Mouse (Mus musculus): Measurements from ENCODE around the gene Zp3. TPM values are rescaled to one million over a fixed set of nuclear protein-coding genes. Genes with fewer than 3 reads are reported as not detected.
A peak's percentile ranks its signal among the peaks of the same experiment; 100 is the strongest.

Zp3 gene
- total RNA-seq, 2 experiments from 2014 or later: not detected

DNA sequence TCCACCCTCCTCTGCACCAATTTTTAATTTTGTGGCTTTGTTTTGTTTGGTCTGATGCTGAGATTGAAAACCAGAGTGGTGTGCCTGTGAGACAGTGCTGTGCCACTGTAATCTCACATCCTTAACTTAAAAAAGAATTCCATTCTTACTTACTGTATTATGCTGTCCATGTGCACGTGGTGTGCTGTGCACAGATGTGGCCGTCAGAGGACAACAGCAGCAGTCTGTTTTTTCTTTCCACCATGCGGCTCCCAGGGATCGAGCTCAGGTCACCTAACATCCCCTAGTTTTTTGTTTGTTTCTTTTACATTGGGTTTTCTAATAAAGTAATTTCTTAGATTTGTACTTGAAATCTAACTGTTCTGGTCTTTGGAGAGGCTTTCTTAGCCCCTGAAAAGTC is 24.6 kb downstream of the Zp3 start:
- no peak for DNase-seq

DNA sequence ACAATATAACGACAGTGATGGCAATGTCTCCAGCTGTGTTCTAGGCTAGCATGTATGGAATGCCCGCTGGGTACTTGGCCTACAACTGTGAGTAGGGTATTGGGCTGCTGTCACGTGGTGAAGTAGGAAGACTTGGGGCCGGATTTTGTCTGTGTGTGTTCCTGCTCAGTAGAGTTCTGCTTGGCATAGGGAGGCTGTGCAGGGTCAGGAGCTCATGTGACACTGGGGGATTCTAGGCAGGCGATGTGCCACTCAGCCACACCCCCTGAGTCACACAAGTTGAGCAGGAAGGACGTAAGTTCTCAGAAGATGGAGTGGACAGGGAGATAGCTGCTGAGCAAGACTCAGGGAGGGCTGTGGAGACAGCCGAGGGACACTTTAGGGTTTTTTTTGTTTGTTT is 27.8 kb downstream of the Zp3 start:
- DNase-seq: no peak

DNA sequence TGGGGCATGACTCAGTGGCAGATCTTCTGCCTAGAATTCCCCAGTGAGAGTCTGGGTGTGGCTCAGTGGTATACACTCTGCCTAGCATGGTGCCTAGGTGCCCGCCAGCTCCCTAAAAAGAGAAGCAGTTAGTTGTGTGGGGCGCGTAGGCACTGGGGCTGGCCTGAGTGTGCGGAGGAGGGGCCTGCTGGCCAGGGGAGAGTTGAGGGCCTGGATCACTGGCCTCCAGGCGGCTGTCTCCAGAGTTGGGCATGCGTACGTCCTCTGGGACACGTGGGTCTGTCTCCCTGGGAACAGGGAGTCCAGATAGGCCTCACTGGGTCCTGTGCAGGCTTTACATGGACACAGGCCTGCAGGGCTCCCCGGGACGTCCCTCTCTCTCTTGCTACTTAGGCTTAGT is 35.0 kb downstream of the Zp3 start:
- DNase-seq: no peak

GRCm38 (mm10) chr5:136015586-136015985 is 35.7 kb downstream of the Zp3 start:
- DNase-seq: no peak

DNA sequence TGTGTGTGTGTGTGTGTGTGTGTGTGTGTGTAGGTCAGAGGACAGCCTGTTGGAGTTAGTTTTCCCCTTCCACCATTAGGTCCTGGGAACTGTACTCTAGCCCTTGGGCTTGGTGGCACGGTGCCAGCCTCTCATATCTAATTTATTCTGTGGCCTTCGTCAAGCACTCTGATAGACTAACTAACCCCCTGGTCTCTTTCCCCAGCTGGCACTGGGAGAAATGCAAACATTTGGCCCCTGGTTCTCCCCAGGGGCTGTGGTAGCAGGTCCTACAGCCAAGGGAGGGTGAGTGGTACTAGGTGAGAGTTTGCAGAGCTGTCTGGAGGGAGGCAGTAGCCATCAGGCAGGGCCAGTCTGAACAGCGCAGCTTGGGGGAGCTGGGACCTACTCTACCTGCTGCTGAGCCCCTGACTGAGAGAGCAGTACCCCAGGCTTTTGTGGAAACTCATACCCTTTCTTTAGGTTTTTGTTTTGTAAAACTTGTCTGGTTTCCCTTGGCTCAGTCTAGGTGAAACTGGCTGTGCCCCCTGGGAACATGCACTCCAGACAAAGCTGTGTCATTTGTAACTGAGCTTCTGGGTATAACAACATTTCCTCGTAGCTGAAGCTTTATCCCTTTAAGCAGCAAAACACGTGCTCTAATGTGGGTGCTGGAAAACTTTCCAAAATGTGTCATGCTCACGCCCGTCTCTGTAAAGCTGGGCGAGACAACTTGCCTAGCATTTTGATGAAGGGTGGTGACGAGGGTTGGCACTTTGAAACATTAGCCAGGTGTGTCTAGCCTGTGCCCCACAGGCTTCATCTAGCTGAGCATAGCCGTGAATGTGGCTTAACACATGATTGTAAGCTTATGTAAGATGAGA is 36.3 kb downstream of the Zp3 start:
- DNase-seq: no peak

- DNase-seq: peak; percentile 58
These were observed 37.4 kb downstream of the Zp3 start for GRCm38 (mm10) chr5:136017262-136017661.

DNA sequence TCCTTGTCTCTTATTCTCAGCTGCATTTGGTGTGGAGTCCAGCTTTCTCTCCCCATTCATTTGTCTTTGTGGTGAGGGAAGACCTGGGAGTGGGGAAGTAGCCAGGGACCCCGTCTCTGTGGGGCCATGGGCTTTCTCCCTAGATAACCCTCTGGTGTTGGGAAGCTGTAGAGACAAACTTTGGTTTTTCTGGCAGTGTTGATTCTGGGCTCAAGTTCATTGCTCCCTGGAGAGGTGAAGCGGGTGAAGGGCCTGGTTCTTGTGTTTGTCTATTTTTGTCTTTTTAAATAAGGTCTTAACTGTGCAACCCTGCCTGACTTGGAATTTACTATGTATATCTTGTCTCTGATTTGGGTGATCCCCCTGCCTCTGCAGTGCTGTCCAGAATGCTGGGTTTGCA is 38.8 kb downstream of the Zp3 start:
- no peak for DNase-seq

DNA sequence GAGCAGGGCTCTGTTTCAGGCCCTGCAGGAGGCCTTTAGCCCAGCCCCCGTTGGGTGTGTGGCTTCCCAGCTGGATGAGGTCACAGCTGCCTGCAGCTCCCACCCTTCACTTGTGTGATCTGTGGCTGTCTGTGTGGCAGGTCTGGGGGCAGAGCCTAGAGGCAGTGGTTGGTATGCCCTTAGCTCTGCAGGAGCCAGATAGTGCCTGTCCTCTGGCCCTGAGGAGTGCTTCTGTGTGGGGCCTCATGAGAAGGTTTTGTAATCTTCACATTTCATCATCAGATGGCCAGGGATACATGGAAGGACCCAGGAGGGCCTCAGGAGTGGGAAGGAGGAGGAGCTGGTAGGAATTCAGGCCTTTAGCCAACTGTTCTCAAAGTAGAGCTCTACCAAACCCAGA is 40.0 kb downstream of the Zp3 start:
- peak; percentile 42 for DNase-seq

GRCm38 (mm10) chr5:136025712-136026111 is 45.8 kb downstream of the Zp3 start:
- peak; percentile 75 for DNase-seq

- no peak for DNase-seq
These were observed 47.0 kb downstream of the Zp3 start for GRCm38 (mm10) chr5:136026859-136027258.

- no peak for DNase-seq
These were observed 47.9 kb downstream of the Zp3 start for GRCm38 (mm10) chr5:136027612-136028311.

DNA sequence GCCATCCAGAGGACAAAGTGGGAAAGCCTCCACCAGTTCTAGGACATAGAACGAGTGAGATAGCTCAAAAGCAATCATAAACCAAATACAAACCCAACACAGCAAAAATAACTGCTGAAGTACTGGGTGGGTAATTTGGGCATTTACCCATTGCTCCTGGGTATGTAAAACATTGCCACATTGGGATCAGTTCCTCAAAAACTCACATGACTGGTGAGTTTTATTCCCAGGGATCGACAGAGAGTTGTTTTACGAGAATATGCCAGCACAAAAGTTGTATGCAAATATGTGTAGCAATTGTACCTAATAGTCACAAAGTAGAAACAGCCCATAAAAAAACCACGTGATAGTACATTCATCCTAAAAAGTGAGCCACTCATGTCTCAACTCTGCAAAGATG is 55.0 kb downstream of the Zp3 start:
- no peak for DNase-seq

DNA sequence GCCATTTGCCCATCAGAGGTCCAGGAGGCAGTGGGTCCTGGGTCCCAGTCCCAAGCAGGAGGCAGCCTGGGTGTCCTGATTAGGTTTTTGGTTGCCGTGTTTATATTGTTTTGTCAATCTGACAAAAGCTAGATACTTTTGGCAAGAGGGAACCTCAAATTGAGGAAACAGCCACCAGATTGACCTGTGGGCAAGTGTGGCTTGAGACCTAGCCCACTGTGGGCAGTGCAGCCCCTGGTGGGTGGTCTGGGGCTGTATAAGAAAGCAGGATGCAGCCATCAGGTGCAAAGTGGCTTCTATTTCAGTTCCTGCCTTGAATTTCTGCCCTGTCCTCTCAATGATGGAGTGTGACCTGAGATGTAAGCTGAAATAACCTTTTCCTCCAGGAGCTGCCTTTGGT is 55.4 kb downstream of the Zp3 start:
- DNase-seq: no peak

GRCm38 (mm10) chr5:136036667-136037066 is 56.8 kb downstream of the Zp3 start:
- no peak for DNase-seq

Other genes with a start within 250 kb of the Zp3 start
- 10 to 100 TPM in 1 of 2 experiments, 1 to 10 TPM in 1; 5.6 to 10.5 TPM for gene Tmem120a, start 235.7 kb upstream of the Zp3 start, total RNA-seq (2021)
- not detected for gene Styxl1, start 201.7 kb upstream of the Zp3 start, total RNA-seq (2021)
- gene Mdh2, start 201.6 kb upstream of the Zp3 start, total RNA-seq (2021): 1,000 to 10,000 TPM; 1,176 to 1,179 TPM
- gene Srrm3, start 173.2 kb upstream of the Zp3 start, total RNA-seq (2021): under 1 TPM; 0.08 to 0.21 TPM
- 100 to 1,000 TPM; 290 to 454 TPM for gene Hspb1, start 92.2 kb upstream of the Zp3 start, total RNA-seq (2021)
- 100 to 1,000 TPM; 282 to 288 TPM for gene Ywhag, start 45.5 kb upstream of the Zp3 start, total RNA-seq (2021)
- 1 to 10 TPM in 1 of 2 experiments, under 1 TPM in 1; 0.67 to 1.2 TPM for gene Ssc4d, start 5.6 kb upstream of the Zp3 start, total RNA-seq (2021)
- 1 to 10 TPM; 5.9 to 7.3 TPM for gene Dtx2, start 14.7 kb downstream of the Zp3 start, total RNA-seq (2021)
- under 1 TPM in 1 of 2 experiments, not detected in 1; 0.11 TPM for gene Upk3b, start 58.4 kb downstream of the Zp3 start, total RNA-seq (2021)
- not detected for gene Upk3bl, start 74.4 kb downstream of the Zp3 start, total RNA-seq (2021)
- 10 to 100 TPM; 23.6 to 26.4 TPM for gene Rasa4, start 103.8 kb downstream of the Zp3 start, total RNA-seq (2021)
- gene Polr2j, start 136.5 kb downstream of the Zp3 start, total RNA-seq (2021): 10 to 100 TPM; 55.1 to 58.7 TPM
- gene Lrwd1, start 156.0 kb downstream of the Zp3 start, total RNA-seq (2021): 1 to 10 TPM; 3.2 to 3.8 TPM
- 1 to 10 TPM; 3.9 to 4.4 TPM for gene Alkbh4, start 156.0 kb downstream of the Zp3 start, total RNA-seq (2021)
- gene Orai2, start 190.6 kb downstream of the Zp3 start, total RNA-seq (2021): 1 to 10 TPM; 1.5 to 1.6 TPM
- 10 to 100 TPM; 19.5 to 21.6 TPM for gene Prkrip1, start 218.9 kb downstream of the Zp3 start, total RNA-seq (2021)

Data from gastrocnemius, postnatal 25 days (tissue).